Mouse (Mus musculus) v-Abl transformed pro-B cells (cell line): ENCODE results near the gene Cacna1a.
"Not testable (repeated sequence)": the region's sequence is repeated elsewhere in the genome, so short reads cannot be mapped to it uniquely, and the experiment has no call there.

Source experiments
- in situ Hi-C, 2 experiments: fragments of 400-800 bp; cut with MboI; formaldehyde crosslinking; loops; one replicate each; pipeline ENCODE4 v1.15.1; 2025; ENCODE audit not compliant: unreplicated experiment in 2 of 2

Cacna1a gene

GRCm38 (mm10) chr8:84466932-84467331 is 78.7 kb downstream of the Cacna1a start:
- in situ Hi-C loops, result no loop called here

GRCm38 (mm10) chr8:84469076-84469475 is 80.8 kb downstream of the Cacna1a start:
- in situ Hi-C loops, result no loop called here

GRCm38 (mm10) chr8:84471271-84471995 is 83.2 kb downstream of the Cacna1a start:
- in situ Hi-C loops, result no loop called here

- in situ Hi-C loops, result no loop called here
These were observed 86.2 kb downstream of the Cacna1a start for GRCm38 (mm10) chr8:84474456-84474855.

- in situ Hi-C loops, result no loop called here
These were observed 89.1 kb downstream of the Cacna1a start for GRCm38 (mm10) chr8:84477341-84477740.

GRCm38 (mm10) chr8:84483004-84483403 is 94.8 kb downstream of the Cacna1a start:
- in situ Hi-C loops, result no loop called here

- in situ Hi-C loops, result no loop called here
These were observed 97.1 kb downstream of the Cacna1a start for GRCm38 (mm10) chr8:84485366-84485765.

- in situ Hi-C loops, result no loop called here
These were observed 97.6 kb downstream of the Cacna1a start for GRCm38 (mm10) chr8:84485864-84486263.

- in situ Hi-C loops, result no loop called here
These were observed 101.0 kb downstream of the Cacna1a start for GRCm38 (mm10) chr8:84489223-84489622.

- in situ Hi-C loops, result no loop called here
These were observed 106.4 kb downstream of the Cacna1a start for GRCm38 (mm10) chr8:84494541-84495084.

GRCm38 (mm10) chr8:84501181-84501580 is 112.9 kb downstream of the Cacna1a start:
- in situ Hi-C loops, result no loop called here

- in situ Hi-C loops, result no loop called here
These were observed 113.5 kb downstream of the Cacna1a start for GRCm38 (mm10) chr8:84501671-84502308.

- in situ Hi-C loops, result no loop called here
These were observed 114.4 kb downstream of the Cacna1a start for GRCm38 (mm10) chr8:84502638-84503037.

- in situ Hi-C loops, result no loop called here
These were observed 119.0 kb downstream of the Cacna1a start for GRCm38 (mm10) chr8:84507220-84507619.

GRCm38 (mm10) chr8:84509764-84510163 is 121.5 kb downstream of the Cacna1a start:
- in situ Hi-C loops, result not testable (repeated sequence)

- in situ Hi-C loops, result no loop called here
These were observed 123.4 kb downstream of the Cacna1a start for GRCm38 (mm10) chr8:84511621-84512020.

- in situ Hi-C loops, result no loop called here
These were observed 125.5 kb downstream of the Cacna1a start for GRCm38 (mm10) chr8:84513765-84514164.

- in situ Hi-C loops, result no loop called here
These were observed 129.9 kb downstream of the Cacna1a start for GRCm38 (mm10) chr8:84518180-84518579.

- in situ Hi-C loops, result no loop called here
These were observed 130.5 kb downstream of the Cacna1a start for GRCm38 (mm10) chr8:84518720-84519119.

GRCm38 (mm10) chr8:84519767-84520626 is 131.8 kb downstream of the Cacna1a start:
- in situ Hi-C loops, result no loop called here

GRCm38 (mm10) chr8:84520999-84521398 is 132.8 kb downstream of the Cacna1a start:
- in situ Hi-C loops, result no loop called here
